17 mouse cellular contexts compared by ENCODE assay signal in genomic region chr8:69543984-69544383, GRCm38 (mm10). TPM values are rescaled to one million over a fixed set of nuclear protein-coding genes. Genes with fewer than 3 reads are reported as not detected.
A peak's percentile ranks its signal among the peaks of the same experiment; 100 is the strongest.
DNase-seq lines count a peak whose midpoint lies in the region; ATAC-seq lines count a peak whose summit lies in the region.
"Not testable (repeated sequence)": the region's sequence is repeated elsewhere in the genome, so short reads cannot be mapped to it uniquely, and the experiment has no call there.
"Had no signal": no experiment of that assay in that cellular context is flagged by ENCODE, and none has a peak within 500 bp of the region (broad histone marks: within the 10 kb centered on the region; RNA-seq: fewer than 3 reads in every experiment).

No protein-coding gene starts in this region.

- not testable (repeated sequence) for H3K27me3 ChIP-seq in embryonic facial prominence, embryonic 12.5 days; forebrain, embryonic 15.5 days; hindbrain, embryonic 12.5 days; kidney, embryonic 16.5 days (ENCODE audit: insufficient read depth, low read length); liver, embryonic 11.5 days (replicated peaks; ENCODE audit: control insufficient read depth, insufficient read depth, low read length); midbrain, embryonic 12.5 days; neural tube, embryonic 11.5 days (ENCODE audit: control insufficient read depth, insufficient read depth, low read length)

- not testable (repeated sequence) for H3K9ac ChIP-seq in embryonic facial prominence, embryonic 12.5 days; forebrain, embryonic 15.5 days (replicated peaks); hindbrain, embryonic 12.5 days; kidney, embryonic 16.5 days (replicated peaks; ENCODE audit: low read length); liver, embryonic 11.5 days (ENCODE audit: low read depth, low read length); midbrain, embryonic 12.5 days (replicated peaks); neural tube, embryonic 11.5 days (ENCODE audit: low read length)

- not testable (repeated sequence) for DNase-seq in liver, embryonic 11.5 days (ENCODE audit: low spot score); neural tube, embryonic 11.5 days (ENCODE audit: low spot score)

- H3K4me3 ChIP-seq in embryonic facial prominence, embryonic 12.5 days; forebrain, embryonic 15.5 days; hindbrain, embryonic 12.5 days; kidney, embryonic 16.5 days (ENCODE audit: low read length); liver, embryonic 11.5 days (ENCODE audit: low read depth, low read length); midbrain, embryonic 12.5 days; neural tube, embryonic 11.5 days (ENCODE audit: low read depth, low read length): not testable (repeated sequence)

- H3K27ac ChIP-seq in embryonic facial prominence, embryonic 12.5 days; forebrain, embryonic 15.5 days (replicated peaks); hindbrain, embryonic 12.5 days; kidney, embryonic 16.5 days (ENCODE audit: low read length); liver, embryonic 11.5 days (ENCODE audit: low read depth, low read length); midbrain, embryonic 12.5 days (replicated peaks); neural tube, embryonic 11.5 days (ENCODE audit: low read depth, low read length): not testable (repeated sequence)

- not testable (repeated sequence) for H3K36me3 ChIP-seq in embryonic facial prominence, embryonic 12.5 days; forebrain, embryonic 15.5 days; hindbrain, embryonic 12.5 days; kidney, embryonic 16.5 days (ENCODE audit: insufficient read depth, low read length); liver, embryonic 11.5 days (ENCODE audit: control insufficient read depth, insufficient read depth, low read length); midbrain, embryonic 12.5 days; neural tube, embryonic 11.5 days (ENCODE audit: control insufficient read depth, insufficient read depth, low read length)

- not testable (repeated sequence) for H3K9me3 ChIP-seq in embryonic facial prominence, embryonic 12.5 days; forebrain, embryonic 15.5 days; hindbrain, embryonic 12.5 days (replicated peaks); kidney, embryonic 16.5 days (ENCODE audit: low read length); liver, embryonic 11.5 days (ENCODE audit: control insufficient read depth, low read length); midbrain, embryonic 12.5 days; neural tube, embryonic 11.5 days (ENCODE audit: control insufficient read depth, low read length)

- 92% methylated on average over 6 of the region's 6 CpGs for WGBS in embryonic facial prominence, embryonic 12.5 days
- WGBS in forebrain, embryonic 15.5 days, result 92% methylated on average over 6 of the region's 6 CpGs
- 95% methylated on average over 6 of the region's 6 CpGs for WGBS in hindbrain, embryonic 12.5 days
- 93% methylated on average over 5 of the region's 6 CpGs for WGBS in kidney, embryonic 16.5 days
- 91% methylated on average over 4 of the region's 6 CpGs for WGBS in liver, embryonic 11.5 days
- 95% methylated on average over 6 of the region's 6 CpGs for WGBS in midbrain, embryonic 12.5 days
- 93% methylated on average over 4 of the region's 6 CpGs for WGBS in neural tube, embryonic 11.5 days

- 0 out of 2 replicates have a peak, but pooled peaks have one; percentile 41 for ATAC-seq in embryonic facial prominence, embryonic 12.5 days (ENCODE audit: insufficient number of reproducible peaks, insufficient read depth, low FRiP score, low TSS enrichment)
- peak; percentile 32 for ATAC-seq in forebrain, embryonic 15.5 days (replicated peaks)
- peak; percentile 60; the same call in 1 of the 2 replicates for ATAC-seq in hindbrain, embryonic 12.5 days (ENCODE audit: low FRiP score)
- 0 out of 2 replicates have a peak, but pooled peaks have one; percentile 31 for ATAC-seq in kidney, embryonic 16.5 days (ENCODE audit: low FRiP score, low TSS enrichment)
- ATAC-seq in liver, embryonic 11.5 days (replicated peaks; ENCODE audit: low FRiP score), result 0 out of 2 replicates have a peak, but pooled peaks have one; percentile 49
- ATAC-seq in midbrain, embryonic 12.5 days (ENCODE audit: low FRiP score, low read depth), result peak; percentile 49; the same call in 1 of the 2 replicates
- ATAC-seq in neural tube, embryonic 11.5 days (ENCODE audit: insufficient read depth, low FRiP score, low TSS enrichment), result peak; percentile 58

- not testable (repeated sequence) for H3K4me2 ChIP-seq in embryonic facial prominence, embryonic 12.5 days (replicated peaks); forebrain, embryonic 15.5 days (replicated peaks); hindbrain, embryonic 12.5 days (replicated peaks); kidney, embryonic 16.5 days (replicated peaks; ENCODE audit: low read depth, low read length); liver, embryonic 11.5 days; midbrain, embryonic 12.5 days (replicated peaks); neural tube, embryonic 11.5 days (ENCODE audit: low read depth)

- not testable (repeated sequence) for H3K4me1 ChIP-seq in embryonic facial prominence, embryonic 12.5 days; forebrain, embryonic 15.5 days; hindbrain, embryonic 12.5 days; kidney, embryonic 16.5 days (ENCODE audit: insufficient read depth, low read length); liver, embryonic 11.5 days (replicated peaks; ENCODE audit: control insufficient read depth, insufficient read depth, low read length); midbrain, embryonic 12.5 days; neural tube, embryonic 11.5 days (ENCODE audit: control insufficient read depth, insufficient read depth, low read length)

RNA-seq across cellular contexts. Expression of gene Gm7697, which starts 21.2 kb away (rescaled TPM):
- not detected in 2 replicates for polyA plus RNA-seq in embryonic facial prominence, embryonic 12.5 days (2016; fragmentation: Nextera tagmentation; extraction: Ambion mirVana)
- not detected in 2 replicates for polyA plus RNA-seq in forebrain, embryonic 15.5 days (2015; fragmentation: Nextera tagmentation; extraction: Ambion mirVana)
- polyA plus RNA-seq in hindbrain, embryonic 12.5 days (2016; fragmentation: Nextera tagmentation; extraction: Ambion mirVana), result 0.10 TPM in 1 of 2 replicates, not detected in the other
- not detected in 2 replicates for polyA plus RNA-seq in kidney, embryonic 16.5 days (2015; fragmentation: Nextera tagmentation; extraction: Ambion mirVana)
- not detected in 2 replicates for polyA plus RNA-seq in liver, embryonic 11.5 days (2014; fragmentation: Nextera tagmentation; extraction: Ambion mirVana)
- not detected in 2 replicates for polyA plus RNA-seq in midbrain, embryonic 12.5 days (2016; fragmentation: Nextera tagmentation; extraction: Ambion mirVana)
- polyA plus RNA-seq in neural tube, embryonic 11.5 days (2014; fragmentation: Nextera tagmentation; extraction: Ambion mirVana), result not detected in 2 replicates
- polyA plus RNA-seq: cerebellum, adult 2 months; G1E; heart, embryonic 16.5 days; hindbrain, embryonic 16.5 days; intestine, embryonic 14.5 days; kidney, adult 2 months; limb, embryonic 10.5 days; liver, embryonic 12.5 days; liver, postnatal 0 days; thymus, adult 2 months had no signal
